Mouse (Mus musculus) erythroid progenitor cell, adult 5-6 weeks (primary cell): Measurements from ENCODE around the gene Gm20458. TPM values are rescaled to one million over a fixed set of nuclear protein-coding genes. Genes with fewer than 3 reads are reported as not detected.

Source experiments
- ATAC-seq: replicated peaks from 2 replicates; pipeline ENCODE4 v1.8.0; 2016; ENCODE audit warnings: moderate number of reproducible peaks, mild to moderate bottlenecking, moderate TSS enrichment, inconsistent platforms; ENCODE audit not compliant: poor library complexity, low FRiP score, severe bottlenecking
- total RNA-seq, 2 experiments: library from RNA; stranded (forward) in 1 of 2; stranded (reverse) in 1 of 2; fragments of 150-400 nt in 1 of 2; fragments of 186-747, 209-891 nt in 1 of 2; gene quantifications; 2 replicates each; pipeline versions ENCODE4 v1.2.3 to v1.2.4; 2015 to 2017; ENCODE audit warnings: low replicate concordance in 2 of 2

The Gm20458 gene
- total RNA-seq, 2 experiments from 2014 or later = not detected

GRCm38 (mm10) chr2:164449341-164450042, 11.3 kb upstream of the Gm20458 start:
- ATAC-seq = no peak

DNA sequence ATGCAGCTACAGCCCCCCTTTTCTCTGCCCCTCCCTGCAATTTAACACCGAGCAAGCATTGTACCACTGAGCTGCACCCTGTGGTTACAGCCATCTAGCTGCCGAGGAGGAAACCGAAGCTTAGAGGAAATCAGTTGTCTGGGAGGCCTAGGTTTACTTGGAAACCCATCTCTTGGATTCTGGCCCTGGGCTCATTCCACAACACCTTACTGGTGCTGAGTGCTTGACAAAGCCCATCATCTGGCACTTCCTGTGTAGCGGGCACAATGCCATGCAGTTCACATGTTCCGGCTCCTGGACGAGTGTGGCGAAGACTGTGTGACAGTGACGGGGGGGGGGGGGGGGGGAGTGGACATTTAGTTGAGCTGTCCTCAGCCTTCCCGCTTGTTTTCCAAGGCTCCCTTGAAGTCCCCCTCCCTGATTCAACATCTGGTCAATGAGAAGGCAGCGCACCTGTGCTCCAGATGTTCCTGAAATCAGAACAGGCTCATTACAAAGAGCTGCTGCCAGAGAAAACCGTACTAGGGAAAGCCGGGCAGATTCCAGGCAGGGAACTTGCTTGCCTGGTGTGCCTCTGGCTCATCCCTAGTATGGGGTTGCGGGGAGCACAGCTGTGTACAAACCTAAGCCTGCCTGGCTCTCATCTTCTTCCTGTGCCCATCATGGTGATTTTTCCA, 8.6 kb upstream of the Gm20458 start:
- no peak for ATAC-seq

DNA sequence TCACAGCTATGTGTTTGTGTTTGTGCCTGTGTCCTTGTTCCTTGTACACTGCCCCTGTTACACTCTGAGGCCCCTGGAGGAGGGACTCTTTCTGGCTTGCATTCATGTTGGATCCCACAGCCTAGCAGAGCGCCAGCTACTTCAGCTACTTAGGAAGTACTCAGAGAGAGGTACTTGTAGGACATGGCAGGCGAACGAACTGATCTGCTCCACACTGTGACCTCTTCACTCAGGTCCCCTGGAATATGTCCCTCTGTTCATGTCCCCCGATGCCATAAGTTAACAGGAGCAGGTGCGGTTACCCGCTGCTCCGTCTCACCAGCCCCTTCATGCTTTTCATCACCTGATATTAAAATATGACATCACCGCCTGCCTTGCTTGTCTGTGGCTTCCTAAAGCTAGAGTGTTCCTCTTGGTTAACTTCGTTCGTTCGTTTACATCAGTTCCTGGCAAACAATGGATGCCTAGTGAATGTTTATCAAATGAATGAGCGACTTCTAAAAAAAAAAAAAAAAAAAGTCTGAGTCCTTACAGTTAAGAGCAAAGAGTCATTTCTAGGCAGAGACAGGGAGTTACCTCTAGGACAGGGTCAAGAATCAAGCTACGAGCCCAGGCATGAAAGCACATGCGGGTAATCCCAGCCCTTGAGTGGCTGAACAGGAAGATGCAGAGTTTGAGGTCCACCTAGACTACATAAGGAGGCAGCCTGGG, 7.6 kb upstream of the Gm20458 start:
- no peak for ATAC-seq

- ATAC-seq = no peak
Measured at GRCm38 (mm10) chr2:164453887-164454500, 6.8 kb upstream of the Gm20458 start.

GRCm38 (mm10) chr2:164454846-164455245, 5.9 kb upstream of the Gm20458 start:
- no peak for ATAC-seq

DNA sequence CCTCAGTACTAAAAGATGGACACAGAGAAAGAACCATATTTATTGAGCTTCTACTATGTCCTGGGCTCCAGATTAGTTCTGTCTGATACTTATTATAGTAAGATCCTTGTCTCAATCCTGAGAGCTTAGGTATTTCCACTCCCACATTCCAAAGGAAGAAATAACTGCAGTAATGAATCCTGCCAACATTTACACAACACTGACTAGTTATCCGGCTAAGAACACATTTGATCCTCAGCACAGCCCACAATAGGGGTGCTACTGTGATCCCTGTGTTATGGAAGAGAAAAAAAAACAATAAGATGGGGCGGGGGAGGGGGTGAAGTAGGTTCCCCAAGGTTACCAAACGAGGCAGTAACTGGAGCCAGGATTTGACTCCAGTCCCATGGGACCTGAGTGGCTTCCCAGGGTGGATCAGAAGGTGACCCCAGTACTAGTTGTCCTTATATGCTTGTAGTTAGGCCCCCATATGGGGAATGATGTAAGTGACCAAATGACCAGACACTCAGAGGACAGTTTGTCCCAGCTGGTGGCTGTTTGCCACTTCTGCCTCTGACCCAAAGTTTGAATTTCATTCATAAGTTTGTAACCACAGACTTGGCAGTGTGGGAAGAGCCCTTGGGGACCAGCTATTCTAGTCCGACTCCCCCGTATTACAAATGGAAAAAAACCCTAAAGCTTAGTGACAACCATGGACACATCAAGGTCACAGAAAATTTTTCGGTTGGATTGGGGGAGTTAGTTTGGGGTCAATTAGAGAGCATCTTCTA, 5.2 kb upstream of the Gm20458 start:
- ATAC-seq = no peak

- ATAC-seq = no peak
Measured at GRCm38 (mm10) chr2:164456413-164456812, 4.4 kb upstream of the Gm20458 start.

DNA sequence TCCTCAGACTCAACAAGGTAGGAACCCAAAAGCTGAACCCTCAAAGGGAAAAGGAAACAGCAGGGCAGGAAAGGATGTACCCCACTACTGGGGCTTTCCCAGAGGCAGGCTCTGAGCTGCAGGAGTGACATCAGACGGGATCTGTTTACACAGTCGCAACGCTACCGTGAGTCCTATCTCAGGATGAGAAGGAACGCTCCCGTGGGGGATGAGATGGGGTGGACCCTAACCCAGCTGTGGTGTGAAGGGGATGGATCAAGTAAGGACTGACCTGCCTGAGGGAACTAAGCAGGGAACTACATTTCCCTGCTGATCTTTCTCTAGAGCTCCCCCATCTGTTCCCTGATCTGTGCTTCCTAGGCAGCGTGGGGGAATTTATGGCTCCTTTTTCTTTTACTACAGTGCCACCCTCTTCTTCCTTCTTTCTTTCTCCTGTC, 3.9 kb upstream of the Gm20458 start, which contains the start of gene Sys1:
Gene Sys1 (plus strand): TSS at position 101 of the 437 bp plus-strand sequence.
- ATAC-seq = no peak

- no peak for ATAC-seq
Measured at GRCm38 (mm10) chr2:164457942-164458341, 2.8 kb upstream of the Gm20458 start.

- no peak for ATAC-seq
Measured at GRCm38 (mm10) chr2:164458535-164458934, 2.2 kb upstream of the Gm20458 start.

DNA sequence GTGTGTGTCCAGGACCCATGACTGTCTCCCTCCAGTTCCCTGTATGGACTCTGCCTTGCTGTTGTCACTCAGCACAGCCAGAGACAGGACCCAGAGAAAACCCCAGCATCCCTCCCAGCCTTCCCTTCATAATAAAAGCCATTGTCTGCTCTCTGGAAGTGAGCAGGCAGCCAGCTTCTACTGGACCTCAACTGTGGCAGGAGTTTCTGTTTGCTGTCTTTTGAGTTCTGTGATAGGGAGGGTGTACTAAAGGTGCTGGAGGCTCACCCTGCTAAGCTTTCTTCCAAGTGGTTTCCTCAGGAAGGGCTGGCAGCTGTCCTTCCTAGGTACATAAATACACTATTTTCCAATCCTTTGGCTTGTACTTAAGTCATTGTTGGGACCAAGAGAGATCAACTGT, 4.4 kb downstream of the Gm20458 start:
- no peak for ATAC-seq

- no peak for ATAC-seq
Measured at GRCm38 (mm10) chr2:164466787-164467186, 6.0 kb downstream of the Gm20458 start.

- ATAC-seq = no peak
Measured at GRCm38 (mm10) chr2:164470254-164470653, 9.5 kb downstream of the Gm20458 start.

DNA sequence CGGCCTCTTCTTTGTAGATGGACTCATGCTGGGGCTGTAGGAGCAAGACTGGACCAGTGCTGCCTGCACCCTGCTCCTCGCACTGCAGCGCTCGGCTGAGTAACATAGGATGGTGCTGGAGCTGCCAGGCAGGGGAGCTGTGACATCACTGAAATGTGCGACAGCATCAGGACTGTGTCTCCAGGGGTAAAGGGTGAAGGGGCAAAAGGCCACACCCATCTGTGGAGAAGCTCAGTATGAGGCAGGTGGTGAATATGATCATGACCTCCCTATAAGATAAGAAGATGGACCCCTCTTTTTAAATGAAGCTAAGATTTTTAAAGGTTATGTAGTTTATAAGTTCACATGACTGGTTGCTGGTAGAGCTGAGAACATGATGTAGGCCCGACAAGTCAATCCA, 12.9 kb downstream of the Gm20458 start, which contains the start of gene Trp53tg5:
Gene Trp53tg5 (minus strand): TSS at position 101 of the 400 bp plus-strand sequence.
- no peak for ATAC-seq

GRCm38 (mm10) chr2:164485681-164486257, 25.0 kb downstream of the Gm20458 start, which contains the start of gene Dbndd2:
TSS of gene Dbndd2 (plus strand) at chr2:164486106.
- ATAC-seq = 0 out of 2 replicates have a peak, but pooled peaks have one; percentile 26

GRCm38 (mm10) chr2:164486258-164487114, 25.7 kb downstream of the Gm20458 start:
- no peak for ATAC-seq

GRCm38 (mm10) chr2:164487115-164487527, 26.4 kb downstream of the Gm20458 start:
- ATAC-seq = no peak

DNA sequence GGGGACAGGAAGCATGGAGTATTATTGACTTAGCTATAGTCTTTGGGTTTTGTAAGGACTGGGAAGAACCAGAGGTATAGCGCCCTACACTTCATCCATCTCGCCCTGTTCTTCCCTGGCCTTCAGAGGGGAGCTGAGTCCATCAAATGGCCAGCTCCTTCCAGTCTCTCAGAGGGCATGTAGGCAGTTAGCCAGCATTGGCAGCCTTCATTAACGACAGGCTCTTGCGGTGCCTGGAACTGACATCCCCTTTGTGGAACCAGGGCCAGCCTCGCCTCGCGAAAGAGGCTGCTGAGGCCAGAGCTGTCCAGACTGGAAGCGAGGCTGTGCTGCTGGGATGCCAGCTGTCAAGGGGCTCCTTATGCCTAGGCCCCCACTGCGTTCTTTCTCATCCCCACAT, 27.0 kb downstream of the Gm20458 start:
- ATAC-seq = no peak
